Mouse (Mus musculus): ENCODE measurements around the gene Ctcf.
"Not testable (repeated sequence)": the region's sequence is repeated elsewhere in the genome, so short reads cannot be mapped to it uniquely, and the experiment has no call there.

The Ctcf gene

GRCm38 (mm10) chr8:105636018-105636962 is at the start of gene Ctcf:
Ctcf (plus strand) TSS chr8:105636568.
- in situ Hi-C loops (cut with MboI; ENCODE audit: low pct_unique_long_range_greater_than_20kb in 1 of 2, low sequenced_read_pairs in 2 of 2, unreplicated experiment in 1 of 2) = no loop called here

- in situ Hi-C loops (cut with MboI; ENCODE audit: low pct_unique_long_range_greater_than_20kb in 1 of 2, low sequenced_read_pairs in 2 of 2, unreplicated experiment in 1 of 2) = no loop called here
Measured at GRCm38 (mm10) chr8:105592431-105592830, 43.9 kb upstream of the Ctcf start.

- in situ Hi-C loops (cut with MboI; ENCODE audit: low pct_unique_long_range_greater_than_20kb in 1 of 2, low sequenced_read_pairs in 2 of 2, unreplicated experiment in 1 of 2) = no loop called here
Measured at GRCm38 (mm10) chr8:105593859-105594258, 42.5 kb upstream of the Ctcf start.

GRCm38 (mm10) chr8:105594451-105595242 is 41.7 kb upstream of the Ctcf start:
- in situ Hi-C loops (cut with MboI; ENCODE audit: low pct_unique_long_range_greater_than_20kb in 1 of 2, low sequenced_read_pairs in 2 of 2, unreplicated experiment in 1 of 2) = no loop called here

- in situ Hi-C loops (cut with MboI; ENCODE audit: low pct_unique_long_range_greater_than_20kb in 1 of 2, low sequenced_read_pairs in 2 of 2, unreplicated experiment in 1 of 2) = no loop called here
Measured at GRCm38 (mm10) chr8:105596362-105597034, 39.9 kb upstream of the Ctcf start.

- in situ Hi-C loops (cut with MboI; ENCODE audit: low pct_unique_long_range_greater_than_20kb in 1 of 2, low sequenced_read_pairs in 2 of 2, unreplicated experiment in 1 of 2) = no loop called here
Measured at GRCm38 (mm10) chr8:105598777-105599176, 37.6 kb upstream of the Ctcf start.

- in situ Hi-C loops (cut with MboI; ENCODE audit: low pct_unique_long_range_greater_than_20kb in 1 of 2, low sequenced_read_pairs in 2 of 2, unreplicated experiment in 1 of 2) = no loop called here
Measured at GRCm38 (mm10) chr8:105601301-105601700, 35.1 kb upstream of the Ctcf start.

- in situ Hi-C loops (cut with MboI; ENCODE audit: low pct_unique_long_range_greater_than_20kb in 1 of 2, low sequenced_read_pairs in 2 of 2, unreplicated experiment in 1 of 2) = not testable (repeated sequence)
Measured at GRCm38 (mm10) chr8:105602540-105602939, 33.8 kb upstream of the Ctcf start.

- in situ Hi-C loops (cut with MboI; ENCODE audit: low pct_unique_long_range_greater_than_20kb in 1 of 2, low sequenced_read_pairs in 2 of 2, unreplicated experiment in 1 of 2) = no loop called here
Measured at GRCm38 (mm10) chr8:105604804-105605381, 31.5 kb upstream of the Ctcf start, which contains the start of gene Ripor1. Ripor1 (plus strand) TSS chr8:105605255.

- in situ Hi-C loops (cut with MboI; ENCODE audit: low pct_unique_long_range_greater_than_20kb in 1 of 2, low sequenced_read_pairs in 2 of 2, unreplicated experiment in 1 of 2) = no loop called here
Measured at GRCm38 (mm10) chr8:105605491-105606188, 30.7 kb upstream of the Ctcf start.

GRCm38 (mm10) chr8:105606189-105607023 is 30.0 kb upstream of the Ctcf start:
- in situ Hi-C loops (cut with MboI; ENCODE audit: low pct_unique_long_range_greater_than_20kb in 1 of 2, low sequenced_read_pairs in 2 of 2, unreplicated experiment in 1 of 2) = no loop called here

- in situ Hi-C loops (cut with MboI; ENCODE audit: low pct_unique_long_range_greater_than_20kb in 1 of 2, low sequenced_read_pairs in 2 of 2, unreplicated experiment in 1 of 2) = no loop called here
Measured at GRCm38 (mm10) chr8:105607062-105607461, 29.3 kb upstream of the Ctcf start.

GRCm38 (mm10) chr8:105607684-105608083 is 28.7 kb upstream of the Ctcf start:
- in situ Hi-C loops (cut with MboI; ENCODE audit: low pct_unique_long_range_greater_than_20kb in 1 of 2, low sequenced_read_pairs in 2 of 2, unreplicated experiment in 1 of 2) = no loop called here

GRCm38 (mm10) chr8:105609355-105609754 is 27.0 kb upstream of the Ctcf start:
- in situ Hi-C loops (cut with MboI; ENCODE audit: low pct_unique_long_range_greater_than_20kb in 1 of 2, low sequenced_read_pairs in 2 of 2, unreplicated experiment in 1 of 2) = no loop called here

- in situ Hi-C loops (cut with MboI; ENCODE audit: low pct_unique_long_range_greater_than_20kb in 1 of 2, low sequenced_read_pairs in 2 of 2, unreplicated experiment in 1 of 2) = no loop called here
Measured at GRCm38 (mm10) chr8:105609771-105610170, 26.6 kb upstream of the Ctcf start.

GRCm38 (mm10) chr8:105611836-105612235 is 24.5 kb upstream of the Ctcf start:
- in situ Hi-C loops (cut with MboI; ENCODE audit: low pct_unique_long_range_greater_than_20kb in 1 of 2, low sequenced_read_pairs in 2 of 2, unreplicated experiment in 1 of 2) = no loop called here

- in situ Hi-C loops (cut with MboI; ENCODE audit: low pct_unique_long_range_greater_than_20kb in 1 of 2, low sequenced_read_pairs in 2 of 2, unreplicated experiment in 1 of 2) = no loop called here
Measured at GRCm38 (mm10) chr8:105613037-105613436, 23.3 kb upstream of the Ctcf start.

All from mouse embryonic stem cell (cell line).